Mouse (Mus musculus) embryonic facial prominence, embryonic 13.5 days (tissue): ENCODE measurements around the gene Bmpr2. TPM values are rescaled to one million over a fixed set of nuclear protein-coding genes. Genes with fewer than 3 reads are reported as not detected.
"Not testable (repeated sequence)": the region's sequence is repeated elsewhere in the genome, so short reads cannot be mapped to it uniquely, and the experiment has no call there.

Experiments used
- ATAC-seq: fragments of 200-750 bp; cut with Nextera tagmentation; 2 replicates; pipeline ENCODE4 v1.8.0; 2017; ENCODE audit warnings: low read depth; ENCODE audit not compliant: insufficient number of reproducible peaks, insufficient read depth, low FRiP score, low TSS enrichment
- H3K27ac ChIP-seq: fragments of 300-500 bp; sonication (generic); 2 replicates; pipeline ENCODE4 v1.5.1; 2015; ENCODE audit warnings: moderate library complexity, mild to moderate bottlenecking, inconsistent platforms
- H3K27me3 ChIP-seq: fragments of 300-500 bp; sonication (generic); 2 replicates; pipeline ENCODE4 v1.6.1; 2015; ENCODE audit warnings: mild to moderate bottlenecking, inconsistent platforms
- H3K36me3 ChIP-seq: fragments of 300-500 bp; sonication (generic); 2 replicates; pipeline ENCODE4 v1.6.1; 2015; ENCODE audit warnings: mild to moderate bottlenecking, inconsistent platforms
- H3K4me1 ChIP-seq: fragments of 300-500 bp; sonication (generic); 2 replicates; pipeline ENCODE4 v1.6.1; 2015; ENCODE audit warnings: inconsistent platforms
- H3K4me2 ChIP-seq: fragments of 300-500 bp; sonication (generic); 2 replicates; pipeline ENCODE4 v1.6.1; 2015; ENCODE audit warnings: moderate library complexity, mild to moderate bottlenecking, inconsistent platforms
- H3K4me3 ChIP-seq: fragments of 300-500 bp; sonication (generic); 2 replicates; pipeline ENCODE4 v1.5.1; 2015; ENCODE audit warnings: mild to moderate bottlenecking, inconsistent platforms
- H3K9ac ChIP-seq: fragments of 300-500 bp; sonication (generic); 2 replicates; pipeline ENCODE4 v1.6.1; 2015; ENCODE audit warnings: mild to moderate bottlenecking, inconsistent platforms
- H3K9me3 ChIP-seq: fragments of 300-500 bp; sonication (generic); 2 replicates; pipeline ENCODE4 v1.6.1; 2016; ENCODE audit warnings: inconsistent platforms
- WGBS: fragments of 180-500 bp; shearing (Covaris S2); methylation state at CpG from one replicate; pipeline ENCODE4 v1.1.7; 2015; ENCODE audit warnings: mixed read lengths; 5-methylcytosine and 5-hydroxymethylcytosine counted together
- polyA plus RNA-seq: library from polyadenylated mRNA; unstranded; fragments of >200 nt; fragmentation: Nextera tagmentation; extraction: Ambion mirVana; gene quantifications from 2 replicates; pipeline ENCODE4 v1.2.1, GENCODE M21; 2015

The Bmpr2 gene
- 10.5 and 12.0 TPM in 2 replicates for polyA plus RNA-seq

- Histone ChIP-seq H3K27me3 (no peaks in the 10 kb centered on the region), H3K4me1 (peaks cover 11% of the 10 kb centered on the region), H3K4me2 (peak within 1 kb of the TSS; percentile 71), H3K4me3 (peak within 1 kb of the TSS; percentile 96), H3K9ac (peak within 1 kb of the TSS; percentile 97), H3K36me3 (no peaks in the 10 kb centered on the region), H3K9me3 (no peaks in the 10 kb centered on the region), H3K27ac (peak within 1 kb of the TSS; percentile 98)
- peak; percentile 90 for ATAC-seq
- WGBS: under 1% methylated on average over 63 of the region's 75 CpGs
Observed at GRCm38 (mm10) chr1:59763164-59763768, at the start of gene Bmpr2. Gene Bmpr2, plus strand, starts transcription at chr1:59763400.

- H3K36me3 ChIP-seq: peaks cover 45% of the 10 kb centered on the region
Observed at GRCm38 (mm10) chr1:59719900-59720299, 43.3 kb upstream of the Bmpr2 start.

GRCm38 (mm10) chr1:59725661-59726060 is 37.5 kb upstream of the Bmpr2 start:
- Histone ChIP-seq H3K4me2 (no peak overlapping the region), H3K9me3 (no peaks in the 10 kb centered on the region), H3K4me1 (0 out of 2 replicates have a peak, but pooled peaks cover 4% of the 10 kb centered on the region), H3K27me3 (no peaks in the 10 kb centered on the region), H3K36me3 (peaks cover 11% of the 10 kb centered on the region; the same call in 1 of the 2 replicates), H3K27ac (0 out of 2 replicates have a peak overlapping the region, but pooled peaks have one; percentile 5), H3K4me3 (no peak overlapping the region), H3K9ac (no peak overlapping the region)
- WGBS: 38% methylated on average over 4 of the region's 4 CpGs
- no peak for ATAC-seq

More at GRCm38 (mm10) chr1:59719900-59720299, 43.3 kb upstream of the Bmpr2 start:
- Histone ChIP-seq H3K4me2 (no peak overlapping the region), H3K4me3 (no peak overlapping the region), H3K9ac (no peak overlapping the region), H3K27ac (no peak overlapping the region), H3K9me3 (no peaks in the 10 kb centered on the region), H3K4me1 (no peaks in the 10 kb centered on the region), H3K27me3 (no peaks in the 10 kb centered on the region)
- 50% methylated on average over 4 of the region's 4 CpGs for WGBS
- ATAC-seq: no peak

GRCm38 (mm10) chr1:59730106-59730505 is 33.1 kb upstream of the Bmpr2 start:
- Histone ChIP-seq H3K27ac (no peak overlapping the region), H3K4me2 (no peak overlapping the region), H3K4me3 (no peak overlapping the region), H3K9me3 (no peaks in the 10 kb centered on the region), H3K9ac (no peak overlapping the region), H3K36me3 (no peaks in the 10 kb centered on the region), H3K4me1 (0 out of 2 replicates have a peak, but pooled peaks cover 4% of the 10 kb centered on the region), H3K27me3 (no peaks in the 10 kb centered on the region)
- 88% methylated on average over 8 of the region's 8 CpGs for WGBS
- ATAC-seq: no peak

GRCm38 (mm10) chr1:59730737-59731136 is 32.5 kb upstream of the Bmpr2 start:
- ATAC-seq: no peak
- H3K4me1 ChIP-seq: no peaks in the 10 kb centered on the region
- no peak overlapping the region for H3K9ac ChIP-seq
- H3K27ac ChIP-seq: no peak overlapping the region
- WGBS: 88% methylated on average over 4 of the region's 4 CpGs
- no peak overlapping the region for H3K4me2 ChIP-seq
- no peaks in the 10 kb centered on the region for H3K36me3 ChIP-seq
- no peaks in the 10 kb centered on the region for H3K9me3 ChIP-seq
- H3K27me3 ChIP-seq: no peaks in the 10 kb centered on the region
- no peak overlapping the region for H3K4me3 ChIP-seq

GRCm38 (mm10) chr1:59734076-59734475 is 29.1 kb upstream of the Bmpr2 start:
- Histone ChIP-seq H3K4me1 (no peaks in the 10 kb centered on the region), H3K4me2 (no peak overlapping the region), H3K9me3 (no peaks in the 10 kb centered on the region), H3K9ac (no peak overlapping the region), H3K27ac (no peak overlapping the region), H3K27me3 (no peaks in the 10 kb centered on the region), H3K4me3 (no peak overlapping the region), H3K36me3 (no peaks in the 10 kb centered on the region)
- ATAC-seq: no peak
- WGBS: 62% methylated on average over 6 of the region's 6 CpGs

- Histone ChIP-seq H3K4me2 (no peak overlapping the region), H3K27ac (no peak overlapping the region), H3K4me1 (no peaks in the 10 kb centered on the region), H3K27me3 (no peaks in the 10 kb centered on the region), H3K36me3 (no peaks in the 10 kb centered on the region), H3K4me3 (no peak overlapping the region), H3K9me3 (no peaks in the 10 kb centered on the region), H3K9ac (no peak overlapping the region)
- ATAC-seq: no peak
- WGBS: 75% methylated on average over 6 of the region's 6 CpGs
Observed at GRCm38 (mm10) chr1:59738768-59739414, 24.3 kb upstream of the Bmpr2 start.

GRCm38 (mm10) chr1:59739577-59740354 is 23.4 kb upstream of the Bmpr2 start:
- ATAC-seq: no peak
- Histone ChIP-seq H3K9ac (no peak overlapping the region), H3K27ac (no peak overlapping the region), H3K4me2 (no peak overlapping the region), H3K4me3 (no peak overlapping the region), H3K9me3 (no peaks in the 10 kb centered on the region), H3K4me1 (no peaks in the 10 kb centered on the region), H3K36me3 (no peaks in the 10 kb centered on the region), H3K27me3 (no peaks in the 10 kb centered on the region)
- 66% methylated on average over 17 of the region's 17 CpGs for WGBS

GRCm38 (mm10) chr1:59749047-59749446 is 14.2 kb upstream of the Bmpr2 start:
- no peaks in the 10 kb centered on the region for H3K27me3 ChIP-seq
- no peak for ATAC-seq
- H3K9me3 ChIP-seq: no peaks in the 10 kb centered on the region
- H3K4me3 ChIP-seq: no peak overlapping the region
- 64% methylated on average over 2 of the region's 2 CpGs for WGBS
- H3K9ac ChIP-seq: no peak overlapping the region
- H3K4me2 ChIP-seq: no peak overlapping the region
- H3K4me1 ChIP-seq: no peaks in the 10 kb centered on the region
- no peak overlapping the region for H3K27ac ChIP-seq
- no peaks in the 10 kb centered on the region for H3K36me3 ChIP-seq

- H3K4me2 ChIP-seq: not testable (repeated sequence)
Observed at GRCm38 (mm10) chr1:59749724-59750123, 13.5 kb upstream of the Bmpr2 start.

GRCm38 (mm10) chr1:59755298-59755697 is 7.9 kb upstream of the Bmpr2 start:
- Histone ChIP-seq H3K4me2 (no peak overlapping the region), H3K36me3 (no peaks in the 10 kb centered on the region), H3K9ac (no peak overlapping the region), H3K9me3 (no peaks in the 10 kb centered on the region), H3K27me3 (no peaks in the 10 kb centered on the region), H3K4me3 (no peak overlapping the region), H3K4me1 (no peaks in the 10 kb centered on the region), H3K27ac (no peak overlapping the region)
- ATAC-seq: no peak
- 71% methylated on average over 1 of the region's 1 CpGs for WGBS

More at GRCm38 (mm10) chr1:59749724-59750123, 13.5 kb upstream of the Bmpr2 start:
- not testable (repeated sequence) for H3K27me3 ChIP-seq, H3K4me3 ChIP-seq, H3K27ac ChIP-seq, H3K4me1 ChIP-seq, H3K9me3 ChIP-seq, H3K9ac ChIP-seq, ATAC-seq, H3K36me3 ChIP-seq
- 71% methylated on average over 5 of the region's 5 CpGs for WGBS
